Mouse (Mus musculus) neural tube, embryonic 13.5 days (tissue): ENCODE results near the gene Cabp7. TPM values are rescaled to one million over a fixed set of nuclear protein-coding genes. Genes with fewer than 3 reads are reported as not detected.

Experiments
- ATAC-seq: fragments of 200-750 bp; cut with Nextera tagmentation; 2 replicates; pipeline ENCODE4 v1.8.0; 2017; ENCODE audit warnings: low read depth, mild to moderate bottlenecking, moderate TSS enrichment, moderate library complexity
- H3K27ac ChIP-seq: fragments of 300-500 bp; sonication (generic); replicated peaks from 2 replicates; pipeline ENCODE4 v1.5.1; 2015; ENCODE audit warnings: moderate library complexity, mild to moderate bottlenecking, inconsistent platforms
- H3K27me3 ChIP-seq: fragments of 300-500 bp; sonication (generic); 2 replicates; pipeline ENCODE4 v1.6.1; 2015; ENCODE audit warnings: mild to moderate bottlenecking, inconsistent platforms
- H3K36me3 ChIP-seq: fragments of 300-500 bp; sonication (generic); 2 replicates; pipeline ENCODE4 v1.6.1; 2015; ENCODE audit warnings: mild to moderate bottlenecking, inconsistent platforms
- H3K4me1 ChIP-seq: fragments of 300-500 bp; sonication (generic); replicated peaks from 2 replicates; pipeline ENCODE4 v1.6.1; 2015; ENCODE audit warnings: inconsistent platforms
- H3K4me2 ChIP-seq: fragments of 300-500 bp; sonication (generic); 2 replicates; pipeline ENCODE4 v1.6.1; 2015; ENCODE audit warnings: inconsistent platforms, mild to moderate bottlenecking, moderate library complexity
- H3K4me3 ChIP-seq: fragments of 300-500 bp; sonication (generic); 2 replicates; pipeline ENCODE4 v1.5.1; 2015; ENCODE audit warnings: mild to moderate bottlenecking, inconsistent platforms
- H3K9ac ChIP-seq: fragments of 300-500 bp; sonication (generic); 2 replicates; pipeline ENCODE4 v1.6.1; 2015; ENCODE audit warnings: moderate library complexity, mild to moderate bottlenecking, inconsistent platforms
- H3K9me3 ChIP-seq: fragments of 300-500 bp; sonication (generic); 2 replicates; pipeline ENCODE4 v1.6.1; 2016; ENCODE audit warnings: inconsistent platforms
- WGBS: fragments of 180-500 bp; shearing (Covaris S2); methylation state at CpG from one replicate; pipeline ENCODE4 v1.1.7; 2015; 5-methylcytosine and 5-hydroxymethylcytosine counted together
- polyA plus RNA-seq: library from polyadenylated mRNA; unstranded; fragments of >200 nt; fragmentation: Nextera tagmentation; extraction: Ambion mirVana; gene quantifications from 2 replicates; pipeline ENCODE4 v1.2.1, GENCODE M21; 2015

Cabp7 gene
- polyA plus RNA-seq, 1 experiment from 2014 or later: 3.3 TPM

- Histone ChIP-seq H3K36me3 (peaks cover 8% of the 10 kb centered on the region; the same call in 1 of the 2 replicates), H3K9ac (0 out of 2 replicates have a peak overlapping the region, but pooled peaks have one; percentile 12), H3K9me3 (no peaks in the 10 kb centered on the region), H3K4me3 (no peak overlapping the region), H3K27me3 (no peaks in the 10 kb centered on the region), H3K4me1 (peaks cover 36% of the 10 kb centered on the region), H3K27ac (0 out of 2 replicates have a peak overlapping the region, but pooled peaks have one; percentile 82), H3K4me2 (no peak overlapping the region)
- ATAC-seq: peak; percentile 45; the same call in 1 of the 2 replicates
- 18% methylated on average over 5 of the region's 5 CpGs for WGBS
These were observed 17.1 kb upstream of the Cabp7 start for GRCm38 (mm10) chr11:4763631-4764030.

- H3K36me3 ChIP-seq: peaks cover 4% of the 10 kb centered on the region; the same call in 1 of the 2 replicates
- H3K9me3 ChIP-seq: no peaks in the 10 kb centered on the region
- ATAC-seq: no peak
- peak overlapping the region; percentile 82 for H3K27ac ChIP-seq
- 15% methylated on average over 2 of the region's 2 CpGs for WGBS
- no peaks in the 10 kb centered on the region for H3K27me3 ChIP-seq
- H3K4me3 ChIP-seq: no peak overlapping the region
- H3K9ac ChIP-seq: no peak overlapping the region
- no peak overlapping the region for H3K4me2 ChIP-seq
- H3K4me1 ChIP-seq: peaks cover 40% of the 10 kb centered on the region
These were observed 15.9 kb upstream of the Cabp7 start for GRCm38 (mm10) chr11:4762511-4762910.

DNA sequence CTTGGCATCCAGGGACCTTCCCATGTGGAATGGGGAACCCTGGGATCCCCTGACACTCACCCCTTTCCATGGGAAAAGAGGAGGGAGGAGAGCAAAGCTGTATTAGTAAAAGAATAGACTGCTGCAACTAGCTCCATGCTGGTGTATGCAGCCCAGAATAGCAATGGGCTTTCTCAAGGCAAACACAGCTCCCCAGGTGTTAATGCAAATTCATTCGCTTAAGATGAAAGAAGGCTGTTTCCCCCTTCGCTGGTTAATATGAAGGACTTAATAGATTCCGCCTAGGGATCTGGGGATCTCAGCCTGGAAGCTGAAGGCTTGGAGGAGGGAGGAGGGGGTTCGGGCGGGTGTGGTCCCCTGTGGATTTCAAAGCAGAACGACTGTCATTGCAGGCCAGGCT, 15.4 kb upstream of the Cabp7 start:
- ATAC-seq: no peak
- no peaks in the 10 kb centered on the region for H3K27me3 ChIP-seq
- no peak overlapping the region for H3K9ac ChIP-seq
- 11% methylated on average over 6 of the region's 6 CpGs for WGBS
- H3K4me2 ChIP-seq: no peak overlapping the region
- H3K4me3 ChIP-seq: no peak overlapping the region
- H3K36me3 ChIP-seq: no peaks in the 10 kb centered on the region
- H3K27ac ChIP-seq: peak overlapping the region; percentile 82
- H3K9me3 ChIP-seq: no peaks in the 10 kb centered on the region
- peaks cover 43% of the 10 kb centered on the region for H3K4me1 ChIP-seq

DNA sequence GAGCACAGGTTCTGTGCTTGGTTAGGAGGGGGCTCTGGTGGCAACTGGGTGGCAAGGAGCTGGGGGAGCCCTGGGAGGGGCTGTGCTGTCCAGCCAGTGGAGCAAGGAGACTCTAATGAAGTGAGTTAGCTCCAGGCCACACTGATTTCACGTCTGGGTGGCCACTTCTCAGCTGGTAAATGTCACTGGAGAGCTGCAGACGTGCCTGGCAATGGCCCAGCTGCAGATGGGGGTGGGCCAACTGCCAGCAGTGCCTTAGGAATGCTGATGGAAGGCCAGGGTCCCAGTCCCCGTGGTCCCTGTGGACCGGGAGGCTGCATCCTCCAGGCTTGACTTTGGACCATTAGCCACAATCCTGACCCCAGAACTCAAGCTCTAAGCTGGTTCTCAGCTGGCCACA, 13.9 kb upstream of the Cabp7 start:
- Histone ChIP-seq H3K4me2 (no peak overlapping the region), H3K4me3 (no peak overlapping the region), H3K9ac (0 out of 2 replicates have a peak overlapping the region, but pooled peaks have one; percentile 26), H3K36me3 (no peaks in the 10 kb centered on the region), H3K9me3 (no peaks in the 10 kb centered on the region), H3K27ac (peak overlapping the region; percentile 82), H3K27me3 (no peaks in the 10 kb centered on the region), H3K4me1 (peaks cover 52% of the 10 kb centered on the region)
- ATAC-seq: no peak
- WGBS: 10% methylated on average over 4 of the region's 4 CpGs

- Histone ChIP-seq H3K9me3 (0 out of 2 replicates have a peak, but pooled peaks cover 2% of the 10 kb centered on the region), H3K4me1 (peaks cover 60% of the 10 kb centered on the region), H3K9ac (no peak overlapping the region), H3K4me3 (no peak overlapping the region), H3K27me3 (no peaks in the 10 kb centered on the region), H3K27ac (0 out of 2 replicates have a peak overlapping the region, but pooled peaks have one; percentile 18), H3K36me3 (no peaks in the 10 kb centered on the region), H3K4me2 (no peak overlapping the region)
- WGBS: 4% methylated on average over 4 of the region's 4 CpGs
- no peak for ATAC-seq
These were observed 11.2 kb upstream of the Cabp7 start for GRCm38 (mm10) chr11:4757789-4758158.

DNA sequence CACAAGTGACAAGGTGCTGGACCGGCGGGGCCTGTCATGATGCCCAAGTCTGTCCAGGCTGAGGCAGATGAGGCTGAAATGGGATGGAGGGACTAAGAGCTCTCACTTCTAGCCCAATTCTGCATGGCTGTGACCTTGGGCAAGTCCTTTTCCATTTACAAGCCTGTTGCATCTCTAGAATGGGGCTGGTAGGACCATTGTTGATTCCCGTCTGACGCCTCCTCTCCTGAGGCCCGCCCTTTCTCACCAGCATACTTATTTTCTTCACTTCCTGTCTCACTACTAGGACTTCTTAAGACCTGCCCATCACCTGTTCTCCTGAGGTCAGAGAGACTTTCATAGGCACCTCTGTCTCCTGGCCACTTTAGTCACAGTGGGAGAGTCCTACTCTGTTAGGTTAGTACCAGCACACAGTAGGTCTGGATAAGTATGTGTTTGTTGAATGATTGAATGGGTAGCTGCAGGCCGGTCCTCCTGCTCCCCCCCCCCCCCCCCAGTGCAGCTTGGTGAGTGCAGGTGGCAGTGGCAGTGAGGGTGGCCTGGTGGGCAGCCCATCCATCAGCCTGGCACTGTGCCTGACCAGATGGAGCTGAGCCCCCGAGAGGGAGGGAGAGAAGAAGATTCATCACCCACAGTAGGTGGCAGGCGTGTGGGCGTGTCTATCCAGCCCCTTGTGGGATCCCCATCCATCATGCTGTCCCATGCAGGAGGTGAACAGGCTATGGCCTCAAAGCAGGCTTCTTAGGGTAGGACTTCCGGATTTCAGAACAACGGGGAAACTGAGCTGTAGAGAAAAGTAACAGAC, 10.6 kb upstream of the Cabp7 start:
- peaks cover 60% of the 10 kb centered on the region for H3K4me1 ChIP-seq
- peaks cover 4% of the 10 kb centered on the region; the same call in 1 of the 2 replicates for H3K27me3 ChIP-seq
- no peak overlapping the region for H3K4me2 ChIP-seq
- H3K4me3 ChIP-seq: no peak overlapping the region
- 30% methylated on average over 11 of the region's 11 CpGs for WGBS
- H3K9ac ChIP-seq: no peak overlapping the region
- 0 out of 2 replicates have a peak, but pooled peaks cover 2% of the 10 kb centered on the region for H3K9me3 ChIP-seq
- H3K27ac ChIP-seq: 0 out of 2 replicates have a peak overlapping the region, but pooled peaks have one; percentile 18
- no peaks in the 10 kb centered on the region for H3K36me3 ChIP-seq
- ATAC-seq: peak; percentile 51

- 0 out of 2 replicates have a peak, but pooled peaks cover 2% of the 10 kb centered on the region for H3K9me3 ChIP-seq
- H3K4me1 ChIP-seq: peaks cover 57% of the 10 kb centered on the region
- H3K4me3 ChIP-seq: no peak overlapping the region
- no peak overlapping the region for H3K4me2 ChIP-seq
- 64% methylated on average over 9 of the region's 9 CpGs for WGBS
- peaks cover 5% of the 10 kb centered on the region; the same call in 1 of the 2 replicates for H3K27me3 ChIP-seq
- H3K36me3 ChIP-seq: no peaks in the 10 kb centered on the region
- no peak for ATAC-seq
- no peak overlapping the region for H3K27ac ChIP-seq
- no peak overlapping the region for H3K9ac ChIP-seq
These were observed 9.9 kb upstream of the Cabp7 start for GRCm38 (mm10) chr11:4756460-4756859.

DNA sequence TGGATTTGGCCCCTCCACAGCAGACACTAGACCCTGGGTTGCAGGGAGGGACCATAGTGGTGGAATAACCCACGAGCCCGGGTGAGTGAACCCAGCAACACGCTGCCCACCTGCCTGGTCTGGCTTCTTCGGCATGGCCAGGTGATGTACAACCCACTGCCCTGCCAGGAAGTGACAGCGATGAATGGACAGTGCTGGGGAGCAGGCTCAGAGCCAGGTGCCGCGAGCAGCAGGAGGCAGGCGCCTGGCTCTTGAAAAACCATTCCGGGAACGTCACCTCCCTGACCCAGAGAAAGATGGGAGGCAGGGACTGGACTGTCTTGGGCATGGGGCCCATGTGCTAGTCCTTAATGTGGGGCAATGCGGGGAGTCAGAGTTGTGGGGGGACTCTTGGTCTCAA, 8.3 kb upstream of the Cabp7 start:
- WGBS: 58% methylated on average over 11 of the region's 11 CpGs
- ATAC-seq: no peak
- Histone ChIP-seq H3K9me3 (0 out of 2 replicates have a peak, but pooled peaks cover 2% of the 10 kb centered on the region), H3K27ac (no peak overlapping the region), H3K4me1 (peaks cover 56% of the 10 kb centered on the region), H3K36me3 (no peaks in the 10 kb centered on the region), H3K27me3 (peaks cover 19% of the 10 kb centered on the region), H3K4me3 (no peak overlapping the region), H3K9ac (no peak overlapping the region), H3K4me2 (no peak overlapping the region)

DNA sequence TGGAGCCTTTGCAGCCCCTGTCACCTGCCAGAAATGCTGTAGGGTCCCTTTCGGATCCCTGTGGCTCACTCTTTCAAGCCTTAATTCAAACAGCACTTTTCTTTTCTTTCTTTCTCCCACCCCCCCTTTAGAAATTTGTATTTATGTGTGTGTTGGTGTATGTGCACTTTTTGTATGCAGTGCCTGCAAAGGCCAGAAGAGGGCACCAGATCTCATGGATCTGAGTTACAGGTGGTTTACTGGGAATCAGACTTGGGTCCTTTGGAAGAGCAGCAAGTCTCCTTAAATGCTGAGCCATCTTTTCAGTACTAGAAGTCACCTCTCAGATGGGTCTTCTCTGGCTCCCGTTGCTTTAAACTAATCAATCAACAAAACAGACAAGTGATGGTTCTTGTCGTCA, 7.5 kb upstream of the Cabp7 start:
- no peak for ATAC-seq

DNA sequence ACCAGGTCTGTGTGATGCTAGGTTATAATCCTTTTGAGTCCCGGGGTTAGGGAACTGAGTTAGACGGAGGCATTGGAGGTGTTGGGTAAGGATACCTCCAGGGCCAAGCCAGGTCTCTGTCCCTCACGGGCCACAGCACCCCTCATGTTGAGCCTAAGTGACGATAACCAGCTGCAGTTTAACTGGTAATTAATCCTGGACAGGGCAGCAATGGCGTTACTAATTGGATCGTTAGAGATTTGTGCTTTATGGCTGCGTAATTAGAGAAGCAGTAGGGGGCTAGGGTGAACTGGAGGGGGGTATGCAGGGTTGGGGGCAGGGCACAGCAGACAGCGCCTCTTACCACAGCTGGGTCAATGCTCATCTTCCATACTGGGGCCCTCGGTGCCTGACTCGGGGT, 6.3 kb upstream of the Cabp7 start:
- H3K4me2 ChIP-seq: 0 out of 2 replicates have a peak overlapping the region, but pooled peaks have one; percentile 3
- 21% methylated on average over 10 of the region's 10 CpGs for WGBS

More for the DNA sequence above, 7.5 kb upstream of the Cabp7 start:
- Histone ChIP-seq H3K4me3 (no peak overlapping the region), H3K36me3 (no peaks in the 10 kb centered on the region), H3K4me2 (no peak overlapping the region), H3K9ac (no peak overlapping the region), H3K4me1 (peaks cover 56% of the 10 kb centered on the region), H3K27me3 (peaks cover 28% of the 10 kb centered on the region), H3K9me3 (0 out of 2 replicates have a peak, but pooled peaks cover 2% of the 10 kb centered on the region), H3K27ac (no peak overlapping the region)
- WGBS: 88% methylated on average over 3 of the region's 3 CpGs

DNA sequence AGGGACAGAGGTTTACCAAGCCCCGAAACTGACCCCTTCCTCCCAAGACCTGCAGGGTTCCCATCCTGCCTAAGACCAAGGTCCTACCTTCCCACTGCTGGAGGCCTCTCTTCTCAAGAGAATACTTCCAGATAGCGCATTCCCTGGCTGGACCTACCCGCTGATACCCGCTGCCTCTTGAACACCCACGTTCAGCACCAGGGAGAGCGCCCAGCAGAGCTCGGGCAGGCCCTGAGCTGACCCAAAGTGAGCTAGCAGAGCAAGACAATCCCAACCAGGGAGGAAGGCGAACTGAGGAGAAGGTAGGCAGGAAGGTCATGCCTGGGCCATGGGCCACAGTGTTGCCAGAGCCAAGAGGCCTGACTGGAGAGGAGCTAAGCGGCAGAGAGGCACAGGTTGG, 3.7 kb upstream of the Cabp7 start:
- Histone ChIP-seq H3K9me3 (0 out of 2 replicates have a peak, but pooled peaks cover 2% of the 10 kb centered on the region), H3K27ac (no peak overlapping the region), H3K9ac (no peak overlapping the region), H3K27me3 (peaks cover 63% of the 10 kb centered on the region), H3K4me1 (peaks cover 69% of the 10 kb centered on the region), H3K36me3 (no peaks in the 10 kb centered on the region), H3K4me3 (no peak overlapping the region), H3K4me2 (no peak overlapping the region)
- no peak for ATAC-seq
- WGBS: 14% methylated on average over 9 of the region's 9 CpGs

More for the DNA sequence above, 6.3 kb upstream of the Cabp7 start:
- no peak overlapping the region for H3K4me3 ChIP-seq
- H3K9ac ChIP-seq: no peak overlapping the region
- peak; percentile 38; the same call in 1 of the 2 replicates for ATAC-seq
- H3K4me1 ChIP-seq: peaks cover 66% of the 10 kb centered on the region
- no peaks in the 10 kb centered on the region for H3K36me3 ChIP-seq
- peaks cover 40% of the 10 kb centered on the region for H3K27me3 ChIP-seq
- peak overlapping the region; percentile 69 for H3K27ac ChIP-seq
- H3K9me3 ChIP-seq: 0 out of 2 replicates have a peak, but pooled peaks cover 2% of the 10 kb centered on the region

- Histone ChIP-seq H3K4me2 (peak overlapping the region; percentile 99), H3K4me1 (peaks cover 58% of the 10 kb centered on the region), H3K9ac (peak overlapping the region; percentile 81), H3K27ac (peak overlapping the region; percentile 42), H3K27me3 (peaks cover 89% of the 10 kb centered on the region), H3K9me3 (no peaks in the 10 kb centered on the region), H3K36me3 (no peaks in the 10 kb centered on the region), H3K4me3 (peak overlapping the region; percentile 67)
- under 1% methylated on average over 12 of the region's 12 CpGs for WGBS
- peak; percentile 9; the same call in 1 of the 2 replicates for ATAC-seq
These were observed 707 bp upstream of the Cabp7 start for GRCm38 (mm10) chr11:4747285-4747684.
